Mouse (Mus musculus): ENCODE data around the gene Tssk1.

The Tssk1 gene

DNA sequence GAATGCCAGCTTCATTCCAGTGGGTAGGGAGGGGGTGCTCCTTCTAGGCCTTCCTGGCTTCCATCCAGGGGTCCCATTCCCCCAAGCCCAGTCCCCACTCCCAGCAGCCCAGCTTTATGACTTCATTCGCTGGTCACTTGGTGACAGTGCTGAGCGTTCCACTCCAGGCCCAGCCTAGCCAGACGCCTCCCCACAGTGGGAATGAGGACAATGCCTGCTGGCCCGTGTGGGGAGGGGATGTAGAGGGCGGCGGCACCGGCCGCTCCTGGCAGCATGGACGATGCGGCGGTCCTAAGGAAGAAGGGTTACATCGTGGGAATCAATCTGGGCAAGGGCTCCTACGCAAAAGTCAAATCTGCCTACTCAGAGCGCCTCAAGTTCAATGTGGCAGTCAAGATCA is 4.4 kb downstream of the Tssk1 start, which contains the start of the genes Dgcr2 and Tssk2:
Gene Dgcr2, minus strand, starts transcription at position 101 of the 400 bp plus-strand sequence.
Gene Tssk2, plus strand, starts transcription at position 176 of the 400 bp plus-strand sequence.
- CTCF ChIA-PET = no interaction called here

DNA sequence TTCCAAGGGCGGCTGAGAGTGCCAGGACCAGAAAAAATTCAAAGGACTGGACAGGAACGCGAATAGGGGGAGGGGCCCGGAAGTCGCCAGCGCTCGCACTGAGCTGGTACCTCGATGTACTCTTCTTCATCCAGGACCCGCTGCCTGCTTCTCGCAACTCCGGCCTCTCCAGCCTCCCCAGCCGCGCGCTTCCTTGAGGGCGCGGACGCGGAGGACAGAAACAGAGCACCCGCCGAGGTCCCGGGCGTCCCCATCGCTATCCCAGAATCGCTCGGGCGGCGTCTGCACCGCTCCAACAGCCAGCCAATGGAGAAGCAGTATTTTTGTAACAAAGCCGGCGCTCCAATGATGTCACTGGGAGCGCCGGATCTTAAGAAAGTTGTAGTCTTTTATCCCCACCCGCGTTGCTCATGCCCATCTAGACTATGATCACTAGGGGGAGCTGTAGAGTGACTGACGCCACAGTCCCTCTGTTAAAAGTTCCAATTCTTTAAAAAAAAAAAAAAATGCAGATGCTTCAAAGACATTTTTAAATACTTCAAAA is 17.1 kb downstream of the Tssk1 start, which contains the start of gene Ess2:
Gene Ess2, minus strand, starts transcription at position 297 of the 544 bp plus-strand sequence.
- CTCF ChIA-PET = interaction anchor here (0.9 kb wide), 1 partner anchor 25 kb away, joined by 4 read pairs; no protein-coding TSS in a partner anchor

DNA sequence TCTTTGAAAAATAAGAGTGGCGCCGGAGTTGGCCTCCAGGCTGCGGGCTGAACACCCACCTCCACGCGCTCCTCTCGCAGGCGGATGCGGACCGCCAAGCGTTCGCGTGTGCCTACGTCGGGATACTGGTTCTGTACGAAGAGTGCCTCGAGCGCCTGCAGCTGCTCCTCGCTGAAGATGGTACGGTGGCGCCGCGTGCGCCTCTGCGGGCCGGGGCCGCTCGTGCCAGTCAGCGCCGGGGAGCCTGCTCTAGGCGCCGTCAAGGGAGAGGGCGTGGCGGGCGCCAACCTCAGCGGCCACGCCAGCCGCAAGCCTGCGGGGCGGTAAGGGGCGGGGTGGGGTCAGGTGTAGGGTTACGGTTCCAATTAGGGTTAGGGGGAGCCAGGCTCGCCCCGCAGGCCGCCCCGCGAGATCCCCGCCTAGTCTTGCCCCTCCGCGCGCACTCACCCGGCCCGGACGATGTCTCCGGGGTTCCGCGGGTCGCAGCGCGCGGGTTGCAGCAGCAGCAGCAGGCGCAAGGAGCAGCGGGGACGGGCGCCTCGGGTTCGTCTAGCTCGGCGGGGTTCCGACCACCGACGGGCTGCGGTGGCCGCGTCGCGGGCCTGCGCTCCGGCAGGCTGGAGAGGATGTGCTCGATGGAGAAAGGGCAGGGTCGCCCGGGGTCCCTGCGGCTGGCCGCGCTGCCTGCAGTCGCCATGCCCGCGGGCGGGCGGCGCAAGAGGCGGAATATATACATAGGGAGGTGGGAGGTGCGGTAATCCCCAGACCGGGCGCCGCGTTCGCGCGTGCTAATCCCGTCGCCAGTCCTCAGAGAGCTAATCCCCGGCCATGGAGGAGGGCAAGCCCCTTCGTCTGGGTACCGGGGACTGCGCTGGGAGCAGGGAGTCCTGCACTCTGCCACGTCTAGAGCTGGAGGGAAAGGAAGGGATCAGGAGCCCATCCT is 20.6 kb downstream of the Tssk1 start, which contains the start of gene Gsc2:
Gene Gsc2, minus strand, starts transcription at position 753 of the 943 bp plus-strand sequence.
- CTCF ChIA-PET = no interaction called here

DNA sequence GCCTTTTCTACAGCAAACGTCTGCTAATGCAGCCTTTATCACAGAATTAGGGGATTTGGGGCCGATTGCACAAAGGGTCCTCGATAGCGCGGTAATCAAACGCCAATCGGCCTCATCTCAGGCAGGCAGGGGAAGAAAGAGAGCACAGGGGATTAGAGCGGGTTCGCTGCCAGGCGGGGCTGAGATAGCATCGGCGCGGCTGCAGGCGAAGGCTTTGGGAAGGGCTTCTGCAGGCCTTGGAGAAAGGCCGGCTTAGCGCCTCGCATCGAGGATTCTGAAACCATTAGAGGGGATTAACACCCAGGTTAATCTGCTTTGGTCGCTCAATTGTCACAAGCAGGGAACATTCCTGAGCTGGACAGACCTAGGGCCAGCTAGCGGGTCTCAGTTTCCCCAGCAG is 26.6 kb downstream of the Tssk1 start:
- CTCF ChIA-PET = no interaction called here

DNA sequence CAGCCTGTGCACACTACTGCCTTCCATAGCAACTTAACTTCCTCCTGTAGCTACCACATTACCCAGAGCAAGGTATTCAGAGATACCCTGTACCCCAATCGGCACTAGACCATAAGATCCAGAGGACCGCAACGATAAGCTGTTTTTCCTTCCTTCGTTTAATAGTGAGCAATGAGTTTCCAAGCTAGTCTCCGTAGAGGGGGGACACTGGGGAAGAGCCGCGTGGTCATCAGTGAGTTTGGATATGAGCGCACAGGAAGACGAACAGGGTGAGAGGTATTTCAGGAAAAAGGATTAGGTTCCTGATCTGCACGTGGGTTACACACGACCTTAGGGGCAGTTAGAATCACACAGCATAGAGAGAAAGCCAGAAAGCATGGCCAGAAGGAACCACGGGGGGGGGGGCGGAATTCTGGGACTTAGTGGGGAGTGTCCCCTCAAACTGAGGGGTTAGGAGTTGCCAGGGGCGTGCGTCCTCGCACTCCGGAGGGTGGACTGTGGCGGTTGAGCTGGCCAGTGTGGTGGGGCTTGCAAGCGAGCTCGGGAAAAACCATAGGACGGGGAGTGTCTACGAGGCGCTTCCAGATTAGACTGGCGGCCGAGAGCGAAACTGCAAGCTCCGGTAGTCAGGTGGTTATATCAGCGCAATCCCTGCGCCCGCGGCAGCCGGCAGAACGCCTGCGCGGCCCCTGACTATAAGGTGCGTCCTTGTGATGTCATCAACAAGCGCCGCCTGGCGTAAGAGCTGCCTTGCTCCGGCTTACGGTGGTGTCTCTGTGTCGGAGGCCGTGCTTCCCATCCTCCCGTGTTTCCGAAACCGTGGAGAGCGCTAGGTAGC is 27.5 kb downstream of the Tssk1 start:
- CTCF ChIA-PET = interaction anchor here (0.5 to 1.2 kb wide), 3 partner anchors 14 to 20 kb away, joined by 3 read pairs; no protein-coding TSS in a partner anchor

DNA sequence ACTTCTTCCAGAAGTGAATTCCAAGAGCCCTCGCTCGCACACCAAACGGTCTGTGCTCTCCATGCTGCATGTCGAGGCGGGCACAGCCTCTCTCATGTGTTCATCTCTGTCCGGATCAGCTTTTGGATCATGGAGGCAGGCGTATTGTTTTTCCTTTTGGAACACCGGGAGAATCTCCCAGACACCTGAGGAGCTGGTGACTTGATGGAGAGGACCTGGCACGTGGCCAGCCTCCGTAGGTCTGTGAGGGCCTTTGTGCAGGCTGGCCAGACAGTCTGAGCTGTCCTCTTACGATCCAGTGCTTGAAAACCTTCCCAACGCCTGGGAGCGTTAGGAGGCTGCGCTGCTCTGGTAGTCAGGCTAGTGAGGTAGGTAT is 28.1 kb downstream of the Tssk1 start:
- CTCF ChIA-PET = interaction anchor here (0.5 to 1.2 kb wide), 3 partner anchors 14 to 20 kb away, joined by 3 read pairs; no protein-coding TSS in a partner anchor

DNA sequence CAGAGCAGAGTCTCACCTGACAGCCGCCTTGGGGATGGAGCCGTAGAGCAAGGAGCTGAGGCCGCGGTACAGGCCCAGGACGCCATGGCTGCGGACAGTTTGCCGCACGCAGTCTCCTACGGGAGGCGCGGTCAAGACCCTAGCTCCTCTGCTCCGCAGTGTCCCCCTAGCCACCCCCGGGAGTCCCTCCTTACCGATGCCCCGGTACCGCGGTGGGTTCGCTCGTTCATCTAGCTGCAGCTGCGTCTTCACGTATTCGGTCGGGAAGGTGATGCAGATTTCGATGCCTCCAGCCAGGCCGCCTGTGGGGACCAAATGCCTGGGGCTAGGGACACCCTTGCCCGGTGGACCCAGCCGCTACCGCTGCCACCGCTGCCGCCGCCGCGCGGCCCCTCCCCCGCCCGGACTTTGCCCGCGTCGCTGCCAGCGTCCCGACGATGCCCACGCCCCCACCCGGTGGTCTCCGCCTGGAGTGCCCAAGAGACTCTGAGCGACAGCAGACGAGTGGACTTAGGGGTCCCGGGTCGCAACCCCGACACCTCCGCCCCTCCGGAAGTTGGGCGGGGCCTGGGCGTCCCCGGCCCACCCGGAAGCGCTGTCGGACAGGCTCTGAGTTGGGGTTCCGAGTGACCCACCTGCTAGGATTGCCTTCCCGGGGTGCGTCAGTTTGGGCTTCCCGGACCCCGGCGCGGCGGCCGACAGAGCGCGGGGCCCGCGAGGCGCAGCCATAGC is 33.5 kb downstream of the Tssk1 start:
- CTCF ChIA-PET = interaction anchor here (0.9 kb wide), 1 partner anchor 9 kb away, joined by 3 read pairs; no protein-coding TSS in a partner anchor

DNA sequence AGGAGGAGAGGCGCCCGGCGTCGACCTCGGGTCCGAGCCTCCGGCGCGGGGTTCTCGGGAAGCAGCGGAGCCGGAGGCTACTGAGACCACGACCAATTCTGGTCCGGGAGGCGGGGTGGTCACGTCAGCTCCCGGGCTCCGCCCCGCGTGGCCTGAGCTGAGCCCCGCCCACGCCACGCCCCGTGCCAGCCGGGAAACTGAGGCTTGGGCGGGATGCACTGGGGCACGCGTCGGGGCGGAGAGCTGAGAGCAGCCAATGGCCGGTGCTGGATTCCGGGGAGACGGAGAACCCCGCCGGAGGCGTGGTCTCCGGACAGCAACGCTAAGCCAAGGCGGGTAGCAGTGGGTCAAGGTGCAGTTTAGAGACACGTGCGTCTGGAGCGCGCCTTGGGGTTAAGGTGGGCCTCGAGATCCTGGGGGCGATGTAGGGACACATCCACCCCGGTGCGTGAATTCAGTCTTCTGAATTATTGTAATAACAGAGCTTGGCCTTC is 34.1 kb downstream of the Tssk1 start, which contains the start of gene Slc25a1:
Gene Slc25a1, minus strand, starts transcription at position 133 of the 494 bp plus-strand sequence.
- CTCF ChIA-PET = interaction anchor here (0.9 kb wide), 1 partner anchor 9 kb away, joined by 3 read pairs; no protein-coding TSS in a partner anchor

DNA sequence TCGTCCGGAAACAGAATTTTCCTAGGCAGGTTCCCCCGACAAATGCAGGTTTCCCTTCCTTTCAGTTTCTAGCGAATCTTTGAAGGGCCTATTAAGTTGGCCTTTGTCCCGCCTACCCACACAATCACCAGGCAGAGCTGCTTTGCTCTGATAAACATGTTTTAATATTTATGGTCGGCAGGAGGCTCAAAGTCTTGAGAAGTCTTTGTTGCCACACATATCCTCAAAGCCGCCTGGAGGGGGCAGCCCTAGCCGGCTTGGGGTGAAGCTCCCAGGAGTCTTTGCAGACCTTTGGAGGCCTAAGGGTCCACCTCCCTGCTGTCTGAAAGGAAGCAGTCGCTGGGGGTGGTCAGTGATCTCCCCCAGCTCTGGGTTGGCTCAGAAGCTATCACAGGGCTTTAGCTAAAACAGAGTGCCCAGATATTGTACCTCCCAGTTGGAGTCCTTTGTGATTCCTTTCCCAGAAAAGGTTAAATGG is 34.6 kb downstream of the Tssk1 start:
- CTCF ChIA-PET = interaction anchor here (0.9 kb wide), 1 partner anchor 8 kb away, joined by 3 read pairs; no protein-coding TSS in a partner anchor

DNA sequence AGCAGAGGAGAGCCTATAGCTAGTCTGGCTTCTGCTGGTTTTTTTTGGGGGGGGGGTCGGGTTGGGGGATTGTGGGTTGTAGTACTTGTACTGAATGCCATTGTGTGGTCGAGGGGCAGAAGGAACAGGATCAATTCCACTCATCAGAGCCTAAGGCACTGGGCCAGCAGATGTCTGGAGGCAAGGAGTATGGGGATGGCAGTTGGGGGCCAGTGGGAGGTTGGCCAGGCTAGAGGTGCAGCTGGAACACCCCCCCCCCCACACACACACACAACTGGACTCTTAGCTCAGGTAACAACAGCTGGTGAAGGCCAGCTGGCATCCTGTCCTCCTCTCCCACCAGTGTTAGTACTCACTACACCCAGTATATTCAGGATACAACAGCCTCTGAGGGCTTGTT is 35.2 kb downstream of the Tssk1 start:
- CTCF ChIA-PET = no interaction called here

DNA sequence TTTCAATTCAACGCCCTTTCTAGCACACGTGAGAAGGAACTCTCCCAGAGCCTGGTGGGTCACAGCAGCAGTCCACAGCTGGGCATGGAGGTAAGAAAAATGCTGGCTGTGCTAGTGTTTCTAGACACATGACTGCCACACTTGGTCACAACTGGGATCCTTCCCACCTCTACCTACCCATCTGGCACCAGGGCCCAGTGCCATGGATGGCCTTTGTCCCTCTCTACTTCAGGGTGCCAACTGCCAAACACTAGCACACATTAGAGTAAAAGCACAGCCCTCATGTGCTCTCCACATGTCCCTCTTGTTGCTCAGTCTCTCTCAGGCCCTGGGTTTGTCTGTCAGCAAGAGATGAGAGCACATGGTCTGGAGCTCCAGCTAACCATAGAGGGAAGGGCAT is 35.6 kb downstream of the Tssk1 start:
- CTCF ChIA-PET = no interaction called here

DNA sequence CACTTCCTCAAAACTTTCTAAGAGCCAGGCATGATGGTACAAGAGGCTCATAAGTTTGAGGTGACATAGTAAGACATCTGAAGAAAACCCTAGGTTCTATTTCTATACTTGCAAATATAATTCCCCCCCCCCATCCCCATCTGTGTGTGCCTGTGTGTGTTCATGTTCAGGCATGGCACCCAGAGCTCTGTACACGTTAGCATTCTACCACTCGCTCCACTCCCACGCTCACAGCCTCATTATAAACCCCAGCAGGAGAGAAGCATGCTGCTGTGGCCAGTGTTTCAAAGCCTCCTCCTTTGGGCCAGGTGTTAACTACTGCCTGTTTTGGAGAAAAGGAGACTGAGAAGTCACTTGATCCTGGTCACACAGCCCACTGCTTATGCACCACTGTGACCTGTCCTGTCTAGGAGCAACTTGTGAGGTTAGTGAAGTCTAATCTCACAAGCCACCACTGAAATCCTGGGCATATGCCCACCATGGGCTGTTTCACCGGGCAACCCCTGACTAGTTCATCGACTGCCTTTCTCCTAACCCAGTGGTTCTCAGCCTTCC is 38.0 kb downstream of the Tssk1 start:
- CTCF ChIA-PET = no interaction called here

DNA sequence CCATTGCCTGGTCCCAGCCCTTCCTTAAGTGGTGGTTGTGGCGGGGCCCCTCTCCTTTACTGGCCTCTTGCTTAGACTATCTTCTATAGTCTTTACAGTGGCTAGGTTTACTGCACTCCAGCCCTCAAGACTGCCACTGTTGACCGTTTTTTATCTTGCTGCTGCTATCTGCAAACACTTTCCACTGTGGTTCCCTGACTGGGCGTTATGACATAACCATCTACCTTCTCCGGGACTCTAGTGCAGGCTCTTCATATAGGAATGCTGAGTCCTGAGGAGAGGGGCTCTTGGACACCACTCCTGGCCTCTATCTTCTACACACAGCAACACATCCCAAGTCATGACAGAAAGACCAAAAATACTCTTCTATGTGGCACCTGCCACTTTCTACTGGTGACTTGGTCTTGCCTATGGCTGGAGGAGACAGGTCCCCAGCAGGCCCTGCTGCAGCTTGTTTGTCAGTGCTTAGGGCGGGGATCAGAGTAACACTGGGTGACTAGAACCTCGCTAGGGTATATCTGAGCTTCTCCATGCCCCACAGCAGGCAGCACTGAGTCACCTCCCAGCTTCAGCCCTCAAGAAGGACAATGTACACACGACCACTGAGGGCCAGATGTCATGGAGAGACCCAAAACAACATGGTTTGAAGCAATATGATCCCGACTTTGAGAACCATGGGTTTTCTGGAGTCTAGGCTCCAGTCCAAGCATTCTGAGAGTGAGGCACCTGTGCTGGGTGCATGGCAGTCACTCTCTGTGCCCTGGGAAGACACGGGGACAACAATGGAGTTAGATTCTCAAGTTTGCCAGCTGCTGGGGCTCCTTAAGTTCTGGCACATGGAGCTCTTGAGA is 39.8 kb downstream of the Tssk1 start:
- CTCF ChIA-PET = no interaction called here

DNA sequence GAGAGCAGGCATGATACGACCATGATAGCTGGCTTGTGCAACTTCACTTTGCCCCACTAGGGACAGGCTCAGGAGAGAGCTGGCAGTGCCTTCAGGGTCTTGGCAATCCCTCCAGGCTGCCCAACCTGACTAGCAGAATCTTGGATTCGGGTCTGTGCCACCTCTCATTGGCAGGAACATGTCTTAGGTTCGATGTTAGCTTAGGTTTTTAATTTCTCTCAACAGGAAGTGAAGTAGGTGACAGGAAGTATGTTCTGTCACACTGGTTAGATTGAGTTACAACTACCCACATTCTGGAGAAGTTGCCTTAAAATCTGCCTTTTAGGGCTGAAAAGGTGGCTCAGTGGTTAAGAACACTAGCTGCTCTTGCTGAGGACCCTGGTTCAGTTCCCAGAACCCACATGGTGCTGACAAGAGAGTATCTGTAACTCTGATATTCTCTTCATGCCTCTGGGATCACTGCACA is 40.5 kb downstream of the Tssk1 start:
- CTCF ChIA-PET = no interaction called here

DNA sequence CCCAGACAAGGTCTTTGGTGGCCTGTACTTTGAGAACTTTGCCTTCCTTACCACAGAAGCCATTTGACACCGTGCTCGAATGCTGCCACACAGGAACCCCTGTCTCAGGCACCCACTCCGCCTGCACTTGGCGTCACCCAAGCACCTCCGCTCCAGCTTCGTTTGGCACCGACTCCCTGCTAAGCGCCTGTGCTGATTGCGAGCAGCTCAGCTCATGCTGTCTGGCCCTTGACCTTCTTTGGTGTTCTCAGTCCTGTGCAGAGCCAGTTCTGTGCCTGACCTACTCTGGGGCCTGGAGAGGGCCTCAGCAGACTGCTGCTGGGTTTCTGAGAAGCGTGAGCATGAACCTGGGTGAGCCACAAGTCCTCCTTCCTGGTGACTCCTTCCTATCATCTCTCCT is 42.8 kb downstream of the Tssk1 start:
- CTCF ChIA-PET = interaction anchor here (1.2 to 1.4 kb wide), 2 partner anchors 8 to 26 kb away, joined by 3 to 4 read pairs; partner anchors contain the start of genes Ess2 and Slc25a1

DNA sequence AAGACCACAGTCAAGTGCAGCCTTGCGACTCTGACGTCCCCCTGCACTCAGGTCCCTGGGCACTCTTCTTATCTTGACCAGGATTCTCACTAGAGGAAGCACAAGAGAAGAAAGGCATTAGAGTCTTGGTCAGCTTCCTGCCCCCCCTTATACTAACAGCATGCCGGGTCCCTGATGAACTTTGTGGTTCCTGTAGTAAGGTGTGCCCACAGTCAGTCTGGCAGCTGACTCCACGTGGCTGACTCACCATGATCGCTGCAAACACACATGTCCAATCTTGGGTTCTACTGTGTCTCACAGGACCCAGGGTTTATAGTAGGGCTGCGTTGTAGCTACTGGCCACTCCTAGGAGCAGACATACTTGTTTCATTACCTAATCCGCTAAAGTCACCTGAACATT is 44.2 kb downstream of the Tssk1 start:
- CTCF ChIA-PET = no interaction called here

DNA sequence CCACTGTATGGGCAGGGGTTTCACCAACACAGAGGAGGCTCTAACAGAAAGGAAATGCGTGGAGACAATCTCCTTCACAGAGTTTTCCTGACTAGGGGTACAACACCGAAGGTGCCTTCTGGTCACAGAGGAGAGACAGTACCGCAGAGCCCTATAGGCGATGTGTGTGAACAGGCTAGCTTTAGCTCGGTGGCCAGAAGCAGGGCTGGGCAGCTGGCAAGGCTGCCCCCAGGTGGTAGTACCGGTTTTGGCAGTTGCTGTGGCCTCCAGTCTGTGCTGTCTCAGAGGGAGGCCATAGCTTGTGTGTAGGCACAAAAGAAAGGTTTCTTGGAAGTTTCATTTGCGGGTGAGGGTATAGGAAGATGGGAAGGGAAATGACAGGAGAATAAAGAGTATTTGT is 44.8 kb downstream of the Tssk1 start:
- CTCF ChIA-PET = no interaction called here

DNA sequence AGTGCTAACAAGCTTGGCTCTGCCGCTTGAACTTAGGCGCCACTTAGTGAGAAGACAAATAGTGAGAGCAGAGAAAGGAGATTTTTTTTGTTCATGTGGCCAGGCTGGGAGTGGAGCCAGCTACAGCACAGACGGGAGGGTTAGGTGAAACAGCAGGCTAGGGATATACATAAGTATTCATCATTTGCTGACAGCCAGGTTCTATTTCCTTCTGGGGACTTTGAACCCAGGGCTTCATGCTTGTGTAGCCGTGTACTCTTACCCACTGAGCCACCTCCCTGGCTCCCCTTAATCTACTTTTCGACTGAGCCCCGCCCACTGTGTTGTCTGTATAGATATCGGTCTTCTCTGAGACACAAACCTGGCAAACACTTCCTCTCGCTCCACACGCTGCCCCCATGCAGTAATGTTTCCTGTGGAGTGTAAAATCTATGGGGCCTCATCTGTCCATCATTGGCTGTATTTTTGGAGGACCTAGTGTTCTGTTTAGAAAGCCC is 45.3 kb downstream of the Tssk1 start:
- CTCF ChIA-PET = no interaction called here

DNA sequence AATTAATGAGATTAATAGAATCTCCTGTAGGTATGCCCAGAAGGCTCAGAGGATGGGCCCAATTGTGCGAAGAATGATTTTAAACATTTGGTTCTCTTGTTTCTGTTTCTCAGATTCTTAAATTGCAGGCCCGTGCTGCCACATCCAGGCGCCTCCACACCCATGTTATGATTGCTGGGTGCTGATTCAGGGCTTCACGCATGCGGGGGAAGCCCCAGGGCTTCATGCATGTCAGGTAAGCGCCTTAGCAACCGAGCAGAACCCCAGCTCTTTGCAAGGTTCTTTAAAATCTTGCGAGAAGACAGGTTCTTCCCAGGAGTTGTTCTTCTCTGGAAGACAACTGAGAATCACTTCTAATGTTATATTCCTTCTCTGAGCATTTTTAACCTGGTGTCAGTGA is 49.4 kb downstream of the Tssk1 start:
- CTCF ChIA-PET = no interaction called here

Data from spleen, embryonic (tissue).